Mouse (Mus musculus) frontal cortex, adult (tissue): ENCODE measurements around the gene Fbxl8.
"Not testable (repeated sequence)": the region's sequence is repeated elsewhere in the genome, so short reads cannot be mapped to it uniquely, and the experiment has no call there.

Experiments used
- ATAC-seq: cut with Nextera tagmentation; 2 replicates; pipeline ENCODE4 v1.9.2; 2017; ENCODE audit warnings: mild to moderate bottlenecking, moderate library complexity, mixed read lengths; ENCODE audit not compliant: low TSS enrichment

Gene Fbxl8

GRCm38 (mm10) chr8:105281821-105282220, 17.4 kb downstream of the Fbxl8 start:
- no peak for ATAC-seq

- ATAC-seq: no peak
These were observed 17.8 kb downstream of the Fbxl8 start for GRCm38 (mm10) chr8:105282239-105282638.

GRCm38 (mm10) chr8:105283074-105283473, 18.6 kb downstream of the Fbxl8 start:
- peak; percentile 25; the same call in 1 of the 2 replicates for ATAC-seq

GRCm38 (mm10) chr8:105285514-105285913, 21.1 kb downstream of the Fbxl8 start:
- no peak for ATAC-seq

GRCm38 (mm10) chr8:105286907-105287306, 22.5 kb downstream of the Fbxl8 start:
- ATAC-seq: no peak

- ATAC-seq: no peak
These were observed 23.8 kb downstream of the Fbxl8 start for GRCm38 (mm10) chr8:105288231-105288630.

GRCm38 (mm10) chr8:105288958-105289732, 24.7 kb downstream of the Fbxl8 start:
- ATAC-seq: peak; percentile 83

- ATAC-seq: peak; percentile 16
These were observed 25.5 kb downstream of the Fbxl8 start, which contains the start of gene 4931428F04Rik for GRCm38 (mm10) chr8:105289805-105290460. TSS of gene 4931428F04Rik (minus strand) at chr8:105289864.

GRCm38 (mm10) chr8:105290554-105291314, 26.3 kb downstream of the Fbxl8 start:
- no peak for ATAC-seq

- not testable (repeated sequence) for ATAC-seq
These were observed 26.9 kb downstream of the Fbxl8 start for GRCm38 (mm10) chr8:105291364-105291763.

- not testable (repeated sequence) for ATAC-seq
These were observed 27.4 kb downstream of the Fbxl8 start for GRCm38 (mm10) chr8:105291802-105292201.

- ATAC-seq: no peak
These were observed 28.0 kb downstream of the Fbxl8 start for GRCm38 (mm10) chr8:105292471-105292870.

- no peak for ATAC-seq
These were observed 29.0 kb downstream of the Fbxl8 start for GRCm38 (mm10) chr8:105293405-105293804.

- no peak for ATAC-seq
These were observed 30.3 kb downstream of the Fbxl8 start for GRCm38 (mm10) chr8:105294776-105295175.

- ATAC-seq: no peak
These were observed 30.8 kb downstream of the Fbxl8 start for GRCm38 (mm10) chr8:105295256-105295655.

GRCm38 (mm10) chr8:105295895-105296573, 31.6 kb downstream of the Fbxl8 start, which contains the start of gene Exoc3l:
TSS of gene Exoc3l (minus strand) at chr8:105296101.
- no peak for ATAC-seq

GRCm38 (mm10) chr8:105297511-105298192, 33.2 kb downstream of the Fbxl8 start, which contains the start of gene E2f4:
TSS of gene E2f4 (plus strand) at chr8:105297663.
- peak; percentile 95 for ATAC-seq

- no peak for ATAC-seq
These were observed 34.2 kb downstream of the Fbxl8 start for GRCm38 (mm10) chr8:105298351-105299252.

- ATAC-seq: no peak
These were observed 35.5 kb downstream of the Fbxl8 start for GRCm38 (mm10) chr8:105299962-105300361.

GRCm38 (mm10) chr8:105303396-105303795, 38.9 kb downstream of the Fbxl8 start:
- ATAC-seq: peak; percentile 25
